Mouse (Mus musculus) heart, postnatal 0 days (tissue): ENCODE measurements around the gene Lpar4.

Experiments used
- CTCF ChIP-seq: IDR thresholded peaks from 2 replicates; pipeline ENCODE4 v1.5.1; 2016; ENCODE audit warnings: antibody characterized with exemption, control low read depth, low read depth
- EP300 ChIP-seq: IDR thresholded peaks from 2 replicates; pipeline ENCODE4 v1.6.1; 2016; ENCODE audit warnings: antibody characterized with exemption, low read depth

- TF ChIP-seq CTCF (no peak), EP300 (no peak)
Measured at GRCm38 (mm10) chrX:106950558-106950957, 30.1 kb downstream of the Lpar4 start.
